Mouse (Mus musculus) heart, postnatal 0 days (tissue): ENCODE data around the gene Hnrnpab.

Experiments used
- CTCF ChIP-seq: IDR thresholded peaks from 2 replicates; pipeline ENCODE4 v1.5.1; 2016; ENCODE audit warnings: antibody characterized with exemption, control low read depth, low read depth
- EP300 ChIP-seq: IDR thresholded peaks from 2 replicates; pipeline ENCODE4 v1.6.1; 2016; ENCODE audit warnings: antibody characterized with exemption, low read depth

- TF ChIP-seq CTCF (no peak), EP300 (no peak)
Observed at GRCm38 (mm10) chr11:51643761-51644160, 37.1 kb upstream of the Hnrnpab start.
